Mouse (Mus musculus): ENCODE measurements around the gene Gm1043. TPM values are rescaled to one million over a fixed set of nuclear protein-coding genes. Genes with fewer than 3 reads are reported as not detected.

Gene Gm1043
- not detected for polyA plus RNA-seq (2012; fragmentation: generic; extraction: Trizol)
- long read RNA-seq, experiment 1: 0 reads
- long read RNA-seq, experiment 2: 0 reads

GRCm38 (mm10) chr5:37085241-37085640, at the start of gene Gm1043:
TSS of gene Gm1043 (plus strand) at chr5:37085370.
- Histone ChIP-seq H3K79me3 (ENCODE audit: low read depth) (no peaks in the 10 kb centered on the region), H3K79me2 (ENCODE audit: control insufficient read depth, insufficient read depth) (no peaks in the 10 kb centered on the region), H3ac (ENCODE audit: control insufficient read depth, insufficient read length, low read depth) (no peak within 1 kb of the TSS), H3K4me3 (ENCODE audit: insufficient read depth, poor library complexity, severe bottlenecking) (no peak within 1 kb of the TSS), H3K36me3 (ENCODE audit: control insufficient read depth, insufficient read depth) (no peaks in the 10 kb centered on the region), H3K27me3 (ENCODE audit: control insufficient read depth, insufficient read depth, insufficient read length) (peaks cover 36% of the 10 kb centered on the region)
- no peak for TF ChIP-seq FOSL1 (IDR thresholded peaks at IDR 0.05; ENCODE audit: insufficient read depth, low read length, poor library complexity, severe bottlenecking)
- no peak for TF ChIP-seq MYOG (IDR thresholded peaks at IDR 0.05; ENCODE audit: control insufficient read depth, extremely low read depth, insufficient read length)
- no peak for TF ChIP-seq USF1 (IDR thresholded peaks at IDR 0.05; ENCODE audit: low read depth)
- TF ChIP-seq CEBPB (IDR thresholded peaks at IDR 0.05; ENCODE audit: low read depth): no peak
- no peak for TF ChIP-seq MAX (IDR thresholded peaks at IDR 0.05)
- TF ChIP-seq MYOD1 (IDR thresholded peaks at IDR 0.05; ENCODE audit: control insufficient read depth, insufficient read length, low read depth): no peak
- no peak for TF ChIP-seq CTCF (IDR thresholded peaks at IDR 0.05; ENCODE audit: control insufficient read depth, insufficient read depth, insufficient read length)

- TF ChIP-seq CTCF (IDR thresholded peaks at IDR 0.05; ENCODE audit: control insufficient read depth, insufficient read depth, insufficient read length) (no peak), MYOD1 (IDR thresholded peaks at IDR 0.05; ENCODE audit: control insufficient read depth, insufficient read length, low read depth) (no peak), MYOG (IDR thresholded peaks at IDR 0.05; ENCODE audit: control insufficient read depth, extremely low read depth, insufficient read length) (no peak), USF1 (IDR thresholded peaks at IDR 0.05; ENCODE audit: low read depth) (no peak), FOSL1 (IDR thresholded peaks at IDR 0.05; ENCODE audit: insufficient read depth, low read length, poor library complexity, severe bottlenecking) (no peak), CEBPB (IDR thresholded peaks at IDR 0.05; ENCODE audit: low read depth) (no peak), MAX (IDR thresholded peaks at IDR 0.05) (no peak)
- H3ac ChIP-seq (ENCODE audit: control insufficient read depth, insufficient read length, low read depth): no peak overlapping the region
- no peaks in the 10 kb centered on the region for H3K79me2 ChIP-seq (ENCODE audit: control insufficient read depth, insufficient read depth)
- H3K4me3 ChIP-seq (ENCODE audit: insufficient read depth, poor library complexity, severe bottlenecking): no peak overlapping the region
- no peaks in the 10 kb centered on the region for H3K79me3 ChIP-seq (ENCODE audit: low read depth)
- H3K27me3 ChIP-seq (ENCODE audit: control insufficient read depth, insufficient read depth, insufficient read length): peaks cover 40% of the 10 kb centered on the region
- no peaks in the 10 kb centered on the region for H3K36me3 ChIP-seq (ENCODE audit: control insufficient read depth, insufficient read depth)
Observed at GRCm38 (mm10) chr5:37035896-37036295, 49.3 kb upstream of the Gm1043 start.

GRCm38 (mm10) chr5:37036884-37037283, 48.3 kb upstream of the Gm1043 start:
- Histone ChIP-seq H3K4me3 (ENCODE audit: insufficient read depth, poor library complexity, severe bottlenecking) (no peak overlapping the region), H3ac (ENCODE audit: control insufficient read depth, insufficient read length, low read depth) (no peak overlapping the region), H3K27me3 (ENCODE audit: control insufficient read depth, insufficient read depth, insufficient read length) (peaks cover 38% of the 10 kb centered on the region), H3K36me3 (ENCODE audit: control insufficient read depth, insufficient read depth) (no peaks in the 10 kb centered on the region), H3K79me3 (ENCODE audit: low read depth) (no peaks in the 10 kb centered on the region), H3K79me2 (ENCODE audit: control insufficient read depth, insufficient read depth) (no peaks in the 10 kb centered on the region)
- TF ChIP-seq CTCF (IDR thresholded peaks at IDR 0.05; ENCODE audit: control insufficient read depth, insufficient read depth, insufficient read length): no peak
- TF ChIP-seq USF1 (IDR thresholded peaks at IDR 0.05; ENCODE audit: low read depth): no peak
- TF ChIP-seq MYOD1 (IDR thresholded peaks at IDR 0.05; ENCODE audit: control insufficient read depth, insufficient read length, low read depth): no peak
- TF ChIP-seq CEBPB (IDR thresholded peaks at IDR 0.05; ENCODE audit: low read depth): no peak
- no peak for TF ChIP-seq MAX (IDR thresholded peaks at IDR 0.05)
- TF ChIP-seq MYOG (IDR thresholded peaks at IDR 0.05; ENCODE audit: control insufficient read depth, extremely low read depth, insufficient read length): no peak
- no peak for TF ChIP-seq FOSL1 (IDR thresholded peaks at IDR 0.05; ENCODE audit: insufficient read depth, low read length, poor library complexity, severe bottlenecking)

GRCm38 (mm10) chr5:37039908-37040307, 45.3 kb upstream of the Gm1043 start:
- no peak for TF ChIP-seq MAX (IDR thresholded peaks at IDR 0.05)
- TF ChIP-seq MYOG (IDR thresholded peaks at IDR 0.05; ENCODE audit: control insufficient read depth, extremely low read depth, insufficient read length): no peak
- no peak for TF ChIP-seq USF1 (IDR thresholded peaks at IDR 0.05; ENCODE audit: low read depth)
- TF ChIP-seq CTCF (IDR thresholded peaks at IDR 0.05; ENCODE audit: control insufficient read depth, insufficient read depth, insufficient read length): no peak
- TF ChIP-seq MYOD1 (IDR thresholded peaks at IDR 0.05; ENCODE audit: control insufficient read depth, insufficient read length, low read depth): no peak
- TF ChIP-seq CEBPB (IDR thresholded peaks at IDR 0.05; ENCODE audit: low read depth): no peak
- no peak for TF ChIP-seq FOSL1 (IDR thresholded peaks at IDR 0.05; ENCODE audit: insufficient read depth, low read length, poor library complexity, severe bottlenecking)
- Histone ChIP-seq H3K4me3 (ENCODE audit: insufficient read depth, poor library complexity, severe bottlenecking) (no peak overlapping the region), H3K36me3 (ENCODE audit: control insufficient read depth, insufficient read depth) (no peaks in the 10 kb centered on the region), H3K27me3 (ENCODE audit: control insufficient read depth, insufficient read depth, insufficient read length) (peaks cover 53% of the 10 kb centered on the region), H3K79me3 (ENCODE audit: low read depth) (no peaks in the 10 kb centered on the region), H3K79me2 (ENCODE audit: control insufficient read depth, insufficient read depth) (no peaks in the 10 kb centered on the region), H3ac (ENCODE audit: control insufficient read depth, insufficient read length, low read depth) (no peak overlapping the region)

- Histone ChIP-seq H3K79me3 (ENCODE audit: low read depth) (no peaks in the 10 kb centered on the region), H3K27me3 (ENCODE audit: control insufficient read depth, insufficient read depth, insufficient read length) (peaks cover 50% of the 10 kb centered on the region), H3K4me3 (ENCODE audit: insufficient read depth, poor library complexity, severe bottlenecking) (no peak overlapping the region), H3K36me3 (ENCODE audit: control insufficient read depth, insufficient read depth) (no peaks in the 10 kb centered on the region), H3ac (ENCODE audit: control insufficient read depth, insufficient read length, low read depth) (no peak overlapping the region), H3K79me2 (ENCODE audit: control insufficient read depth, insufficient read depth) (no peaks in the 10 kb centered on the region)
- no peak for TF ChIP-seq CEBPB (IDR thresholded peaks at IDR 0.05; ENCODE audit: low read depth)
Observed at GRCm38 (mm10) chr5:37040711-37041110, 44.5 kb upstream of the Gm1043 start.

- H3ac ChIP-seq (ENCODE audit: control insufficient read depth, insufficient read length, low read depth): no peak overlapping the region
- no peak overlapping the region for H3K4me3 ChIP-seq (ENCODE audit: insufficient read depth, poor library complexity, severe bottlenecking)
- no peaks in the 10 kb centered on the region for H3K36me3 ChIP-seq (ENCODE audit: control insufficient read depth, insufficient read depth)
- H3K79me2 ChIP-seq (ENCODE audit: control insufficient read depth, insufficient read depth): no peaks in the 10 kb centered on the region
- H3K79me3 ChIP-seq (ENCODE audit: low read depth): no peaks in the 10 kb centered on the region
- H3K27me3 ChIP-seq (ENCODE audit: control insufficient read depth, insufficient read depth, insufficient read length): peaks cover 44% of the 10 kb centered on the region
- TF ChIP-seq CTCF (IDR thresholded peaks at IDR 0.05; ENCODE audit: control insufficient read depth, insufficient read depth, insufficient read length) (no peak), CEBPB (IDR thresholded peaks at IDR 0.05; ENCODE audit: low read depth) (no peak), USF1 (IDR thresholded peaks at IDR 0.05; ENCODE audit: low read depth) (no peak), MYOD1 (IDR thresholded peaks at IDR 0.05; ENCODE audit: control insufficient read depth, insufficient read length, low read depth) (no peak), FOSL1 (IDR thresholded peaks at IDR 0.05; ENCODE audit: insufficient read depth, low read length, poor library complexity, severe bottlenecking) (no peak), MAX (IDR thresholded peaks at IDR 0.05) (no peak), MYOG (IDR thresholded peaks at IDR 0.05; ENCODE audit: control insufficient read depth, extremely low read depth, insufficient read length) (no peak)
Observed at GRCm38 (mm10) chr5:37041651-37042050, 43.5 kb upstream of the Gm1043 start.

Measured in C2C12 (cell line).